Mouse (Mus musculus) spleen, adult 2 months (tissue): ENCODE results near the gene Kank4. TPM values are rescaled to one million over a fixed set of nuclear protein-coding genes. Genes with fewer than 3 reads are reported as not detected.

Experiments
- DNase-seq, 2 experiments: peaks; one replicate each; pipeline versions ENCODE4 v3.0.0 to v3.0.0-alpha.2; 2012 to 2021; ENCODE audit warnings: low spot score in 2 of 2, low read depth in 1 of 2
- H3K27ac ChIP-seq: fragments of 200-500 bp; 2 replicates; pipeline ENCODE4 v1.5.1; 2012; ENCODE audit warnings: low read length, inconsistent platforms; ENCODE audit not compliant: insufficient read depth
- H3K27me3 ChIP-seq: fragments of 200-500 bp; 2 replicates; pipeline ENCODE4 v1.6.1; 2012; ENCODE audit warnings: mild to moderate bottlenecking, moderate library complexity, low read length, inconsistent platforms; ENCODE audit not compliant: control insufficient read depth, insufficient read depth
- H3K36me3 ChIP-seq: fragments of 200-500 bp; 2 replicates; pipeline ENCODE4 v1.6.1; 2012; ENCODE audit warnings: mild to moderate bottlenecking, low read length, inconsistent platforms; ENCODE audit not compliant: control insufficient read depth, insufficient read depth
- H3K4me1 ChIP-seq: fragments of 200-500 bp; 2 replicates; pipeline ENCODE4 v1.6.1; 2011; ENCODE audit warnings: inconsistent platforms; ENCODE audit not compliant: control insufficient read depth, insufficient read depth, insufficient read length
- H3K4me3 ChIP-seq: fragments of 200-500 bp; 2 replicates; pipeline ENCODE4 v1.5.1; 2011; ENCODE audit warnings: mild to moderate bottlenecking, inconsistent platforms; ENCODE audit not compliant: insufficient read depth, insufficient read length; ENCODE audit errors: extremely low read depth
- CTCF ChIP-seq: fragments of 200-500 bp; IDR thresholded peaks from 2 replicates; pipeline ENCODE4 v1.5.1; 2011; ENCODE audit warnings: mild to moderate bottlenecking, inconsistent platforms; ENCODE audit not compliant: insufficient read depth, insufficient read length, insufficient replicate concordance; ENCODE audit errors: extremely low read depth
- POLR2A ChIP-seq: fragments of 200-500 bp; IDR thresholded peaks from 2 replicates; pipeline ENCODE4 v1.6.1; 2011; ENCODE audit warnings: low read depth, low read length, inconsistent platforms
- WGBS: fragments of 180-500 bp; shearing (Covaris S2); methylation state at CpG from one replicate; pipeline ENCODE4 v1.1.7; 2018; 5-methylcytosine and 5-hydroxymethylcytosine counted together
- polyA plus RNA-seq: library from polyadenylated mRNA; depleted of rRNA; stranded (reverse); fragments of >200 nt; gene quantifications from 2 replicates; pipeline ENCODE4 v1.2.3, GENCODE M21; 2012

The Kank4 gene
- polyA plus RNA-seq, 1 experiment: 0.15 TPM

- Histone ChIP-seq H3K27ac (no peak overlapping the region), H3K4me1 (no peaks in the 10 kb centered on the region), H3K4me3 (no peak overlapping the region), H3K36me3 (no peaks in the 10 kb centered on the region), H3K27me3 (no peaks in the 10 kb centered on the region)
- TF ChIP-seq CTCF (no peak), POLR2A (no peak)
- WGBS: 73% methylated on average over 9 of the region's 9 CpGs
- DNase-seq: no peak
Observed at GRCm38 (mm10) chr4:98806306-98806705, 11.0 kb downstream of the Kank4 start.

GRCm38 (mm10) chr4:98805291-98806048 lies 11.9 kb downstream of the Kank4 start:
- 86% methylated on average over 12 of the region's 12 CpGs for WGBS
- no peaks in the 10 kb centered on the region for H3K36me3 ChIP-seq
- H3K27me3 ChIP-seq: no peaks in the 10 kb centered on the region
- H3K4me1 ChIP-seq: no peaks in the 10 kb centered on the region
- H3K27ac ChIP-seq: no peak overlapping the region
- no peak overlapping the region for H3K4me3 ChIP-seq
- no peak for DNase-seq
- TF ChIP-seq CTCF (no peak), POLR2A (no peak)

GRCm38 (mm10) chr4:98804476-98805134 lies 12.7 kb downstream of the Kank4 start:
- Histone ChIP-seq H3K36me3 (no peaks in the 10 kb centered on the region), H3K27ac (no peak overlapping the region), H3K4me3 (no peak overlapping the region), H3K4me1 (no peaks in the 10 kb centered on the region), H3K27me3 (no peaks in the 10 kb centered on the region)
- TF ChIP-seq POLR2A (no peak), CTCF (no peak)
- WGBS: 86% methylated on average over 7 of the region's 7 CpGs
- no peak for DNase-seq

- Histone ChIP-seq H3K27me3 (no peaks in the 10 kb centered on the region), H3K36me3 (no peaks in the 10 kb centered on the region), H3K27ac (no peak overlapping the region), H3K4me3 (no peak overlapping the region), H3K4me1 (no peaks in the 10 kb centered on the region)
- 93% methylated on average over 11 of the region's 11 CpGs for WGBS
- no peak for DNase-seq
- TF ChIP-seq POLR2A: no peak
- TF ChIP-seq CTCF: no peak
Observed at GRCm38 (mm10) chr4:98801775-98802174, 15.6 kb downstream of the Kank4 start.

GRCm38 (mm10) chr4:98800824-98801223 lies 16.5 kb downstream of the Kank4 start:
- Histone ChIP-seq H3K36me3 (no peaks in the 10 kb centered on the region), H3K27me3 (no peaks in the 10 kb centered on the region), H3K4me1 (no peaks in the 10 kb centered on the region), H3K27ac (no peak overlapping the region), H3K4me3 (no peak overlapping the region)
- WGBS: 89% methylated on average over 8 of the region's 8 CpGs
- TF ChIP-seq POLR2A: no peak
- TF ChIP-seq CTCF: no peak
- no peak for DNase-seq

GRCm38 (mm10) chr4:98796591-98797341 lies 20.6 kb downstream of the Kank4 start:
- Histone ChIP-seq H3K36me3 (no peaks in the 10 kb centered on the region), H3K4me3 (no peak overlapping the region), H3K27me3 (no peaks in the 10 kb centered on the region), H3K27ac (no peak overlapping the region), H3K4me1 (no peaks in the 10 kb centered on the region)
- DNase-seq: no peak
- 80% methylated on average over 11 of the region's 11 CpGs for WGBS
- no peak for TF ChIP-seq CTCF
- no peak for TF ChIP-seq POLR2A
